Mouse (Mus musculus) megakaryocyte, embryonic 14.5 days (primary cell): ENCODE measurements around the gene Mmel1. TPM values are rescaled to one million over a fixed set of nuclear protein-coding genes. Genes with fewer than 3 reads are reported as not detected.
A peak's percentile ranks its signal among the peaks of the same experiment; 100 is the strongest.

Experiments used
- H3K27me3 ChIP-seq: replicated peaks from 2 replicates; pipeline ENCODE3; 2012; ENCODE audit warnings: inconsistent platforms
- H3K36me3 ChIP-seq: replicated peaks from 2 replicates; pipeline ENCODE3; 2012; ENCODE audit warnings: low read length, inconsistent platforms, mixed read lengths
- H3K4me1 ChIP-seq: 2 replicates; pipeline ENCODE4 v1.6.1; 2012; ENCODE audit warnings: inconsistent platforms
- H3K4me3 ChIP-seq: replicated peaks from 2 replicates; pipeline ENCODE3; 2012; ENCODE audit warnings: moderate library complexity, mild to moderate bottlenecking, inconsistent platforms
- H3K9me3 ChIP-seq: 2 replicates; pipeline ENCODE4 v1.6.1; 2012; ENCODE audit warnings: inconsistent platforms
- FLI1 ChIP-seq: IDR thresholded peaks from 2 replicates; pipeline ENCODE4 v1.6.1; 2012; ENCODE audit warnings: low read length, inconsistent platforms, mixed read lengths
- GATA1 ChIP-seq: IDR thresholded peaks from 3 replicates; pipeline ENCODE4 v1.6.1; 2012; ENCODE audit warnings: mixed read lengths, low read length, inconsistent platforms, borderline replicate concordance
- polyA plus RNA-seq: library from polyadenylated mRNA; stranded (reverse); fragments of >175 nt; gene quantifications from 2 replicates; pipeline ENCODE4 v1.2.3, GENCODE M21; 2012; ENCODE audit warnings: low replicate concordance; ENCODE audit not compliant: insufficient read depth

The Mmel1 gene
- polyA plus RNA-seq, 1 experiment, result 1.2 TPM

- Histone ChIP-seq H3K9me3 (no peaks in the 10 kb centered on the region; the same call in 1 of the 2 replicates), H3K4me1 (peaks cover 31% of the 10 kb centered on the region), H3K27me3 (peaks cover 11% of the 10 kb centered on the region), H3K36me3 (peaks cover 16% of the 10 kb centered on the region), H3K4me3 (no peak overlapping the region)
- TF ChIP-seq FLI1 (no peak), GATA1 (no peak)
These were observed 45.3 kb downstream of the Mmel1 start for GRCm38 (mm10) chr4:154914707-154915106.

- Histone ChIP-seq H3K9me3 (no peaks in the 10 kb centered on the region; the same call in 1 of the 2 replicates), H3K27me3 (peaks cover 11% of the 10 kb centered on the region), H3K36me3 (peaks cover 16% of the 10 kb centered on the region), H3K4me3 (no peak overlapping the region), H3K4me1 (peaks cover 30% of the 10 kb centered on the region)
- TF ChIP-seq GATA1 (no peak), FLI1 (no peak)
These were observed 45.9 kb downstream of the Mmel1 start for GRCm38 (mm10) chr4:154915286-154915685.

- no peaks in the 10 kb centered on the region; the same call in 1 of the 2 replicates for H3K9me3 ChIP-seq
- peaks cover 16% of the 10 kb centered on the region for H3K4me1 ChIP-seq
- TF ChIP-seq GATA1 (no peak), FLI1 (no peak)
- peaks cover 11% of the 10 kb centered on the region for H3K27me3 ChIP-seq
- H3K4me3 ChIP-seq, result no peak overlapping the region
- H3K36me3 ChIP-seq, result peaks cover 19% of the 10 kb centered on the region
These were observed 47.3 kb downstream of the Mmel1 start for GRCm38 (mm10) chr4:154916662-154917061.

GRCm38 (mm10) chr4:154922291-154922690, 52.9 kb downstream of the Mmel1 start:
- Histone ChIP-seq H3K9me3 (peaks cover 13% of the 10 kb centered on the region), H3K36me3 (peaks cover 61% of the 10 kb centered on the region), H3K4me3 (no peak overlapping the region), H3K4me1 (peaks cover 20% of the 10 kb centered on the region), H3K27me3 (peaks cover 2% of the 10 kb centered on the region)
- TF ChIP-seq GATA1, result no peak
- TF ChIP-seq FLI1, result no peak

- Histone ChIP-seq H3K27me3 (peaks cover 2% of the 10 kb centered on the region), H3K4me1 (peaks cover 27% of the 10 kb centered on the region), H3K9me3 (peaks cover 13% of the 10 kb centered on the region), H3K4me3 (no peak overlapping the region), H3K36me3 (peaks cover 55% of the 10 kb centered on the region)
- TF ChIP-seq FLI1 (no peak), GATA1 (no peak)
These were observed 53.5 kb downstream of the Mmel1 start for GRCm38 (mm10) chr4:154922931-154923330.

DNA sequence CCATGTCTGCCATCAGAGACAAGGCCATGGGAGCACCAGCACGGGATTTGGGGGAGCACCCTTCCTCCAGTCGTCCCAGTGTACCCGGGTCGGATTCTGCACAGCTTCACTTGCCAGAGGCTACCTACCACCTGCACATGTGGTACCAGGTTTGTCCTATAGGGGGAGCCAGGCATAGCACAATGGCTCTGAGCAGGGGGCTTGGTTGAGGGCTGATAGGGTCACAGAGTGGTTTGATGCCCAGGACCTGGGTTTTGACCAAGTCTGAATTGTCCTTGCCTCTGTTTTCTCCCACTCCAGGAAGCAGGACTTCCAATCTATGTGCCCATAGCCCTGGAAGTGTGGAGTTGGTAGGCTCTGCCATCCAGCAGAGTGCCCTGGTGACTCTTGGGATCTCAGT, 56.0 kb downstream of the Mmel1 start:
- peaks cover 49% of the 10 kb centered on the region for H3K36me3 ChIP-seq
- no peak overlapping the region for H3K4me3 ChIP-seq
- H3K9me3 ChIP-seq, result peaks cover 13% of the 10 kb centered on the region
- peaks cover 2% of the 10 kb centered on the region for H3K27me3 ChIP-seq
- H3K4me1 ChIP-seq, result peaks cover 50% of the 10 kb centered on the region
- TF ChIP-seq FLI1 (no peak), GATA1 (no peak)

- H3K9me3 ChIP-seq, result peaks cover 13% of the 10 kb centered on the region
- H3K36me3 ChIP-seq, result peaks cover 42% of the 10 kb centered on the region
- TF ChIP-seq GATA1, result no peak
- no peak for TF ChIP-seq FLI1
- peak overlapping the region; percentile 90 for H3K4me3 ChIP-seq
- peaks cover 50% of the 10 kb centered on the region for H3K4me1 ChIP-seq
- peaks cover 3% of the 10 kb centered on the region for H3K27me3 ChIP-seq
These were observed 57.8 kb downstream of the Mmel1 start for GRCm38 (mm10) chr4:154926969-154927898.

GRCm38 (mm10) chr4:154927899-154928337, 58.5 kb downstream of the Mmel1 start:
- H3K4me1 ChIP-seq, result peaks cover 50% of the 10 kb centered on the region
- TF ChIP-seq GATA1, result no peak
- TF ChIP-seq FLI1, result no peak
- H3K4me3 ChIP-seq, result peak overlapping the region; percentile 90
- peaks cover 10% of the 10 kb centered on the region for H3K27me3 ChIP-seq
- peaks cover 35% of the 10 kb centered on the region for H3K36me3 ChIP-seq
- peaks cover 13% of the 10 kb centered on the region for H3K9me3 ChIP-seq

DNA sequence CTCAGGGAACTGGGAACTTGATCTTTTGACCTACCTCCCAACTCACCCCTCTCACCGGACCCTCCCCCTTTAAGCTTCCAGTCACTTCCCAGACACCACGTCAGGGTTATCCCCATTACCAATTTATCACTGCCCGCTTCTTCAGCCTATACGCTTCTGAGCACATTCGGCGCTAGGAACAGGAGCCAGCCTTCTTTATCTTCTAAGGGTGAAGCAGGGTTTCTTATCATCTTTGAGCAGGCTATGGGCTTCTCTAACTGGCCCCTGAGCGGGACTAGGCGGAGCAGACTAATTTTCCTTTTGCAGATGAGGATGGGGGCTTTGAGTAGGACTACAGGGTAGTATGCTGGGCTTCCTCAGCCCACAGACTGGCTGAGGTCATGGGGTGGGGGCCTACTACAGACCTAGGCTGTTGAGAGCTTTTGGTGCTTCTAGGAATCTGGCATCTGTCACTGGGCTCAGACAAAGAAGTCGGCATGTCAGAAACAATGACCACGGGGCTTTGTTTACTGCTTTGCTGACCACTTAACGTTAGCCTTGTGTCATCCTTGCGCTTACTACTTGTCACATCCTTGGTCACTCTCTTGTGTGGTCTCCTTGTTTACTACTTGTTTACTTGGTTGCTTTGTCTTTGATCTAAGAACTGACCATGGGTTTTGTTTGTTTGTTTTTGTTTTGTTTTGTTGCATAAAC, 59.2 kb downstream of the Mmel1 start, which contains the start of gene Tnfrsf14:
Tnfrsf14 (minus strand) TSS at position 169 of the 693 bp plus-strand sequence.
- Histone ChIP-seq H3K27me3 (peaks cover 15% of the 10 kb centered on the region), H3K4me1 (peaks cover 50% of the 10 kb centered on the region), H3K9me3 (peaks cover 11% of the 10 kb centered on the region), H3K4me3 (peak within 1 kb of the TSS; percentile 90), H3K36me3 (peaks cover 29% of the 10 kb centered on the region)
- no peak for TF ChIP-seq GATA1
- TF ChIP-seq FLI1, result no peak

DNA sequence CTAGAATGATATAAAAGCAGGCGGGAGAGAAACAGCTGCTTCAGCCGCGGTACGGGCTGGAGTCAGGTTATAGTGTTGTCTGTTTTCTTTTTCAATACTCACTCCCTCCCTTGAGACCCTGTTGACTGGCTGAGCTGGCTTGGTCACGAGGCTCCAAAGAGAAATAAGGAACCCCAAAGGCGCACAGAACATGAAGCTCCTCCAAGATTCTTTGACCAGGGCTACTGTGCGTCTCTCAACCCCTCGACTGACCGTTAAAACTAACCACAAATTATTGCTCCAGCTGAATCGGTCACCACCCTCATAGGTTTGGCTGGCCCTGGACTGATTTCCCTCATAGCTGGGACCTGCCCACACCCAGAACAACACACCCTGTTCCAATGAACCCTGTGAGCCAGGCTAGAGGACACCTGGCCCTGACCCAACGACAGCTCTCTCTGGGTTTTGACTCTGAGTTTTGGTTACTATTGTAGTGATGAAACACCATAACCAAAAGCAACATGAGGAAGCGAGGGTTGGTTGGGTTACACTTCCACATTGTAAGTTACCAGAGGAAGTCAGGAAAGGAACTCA, 59.8 kb downstream of the Mmel1 start:
- Histone ChIP-seq H3K27me3 (peaks cover 21% of the 10 kb centered on the region), H3K36me3 (peaks cover 22% of the 10 kb centered on the region), H3K4me1 (peaks cover 54% of the 10 kb centered on the region), H3K9me3 (peaks cover 5% of the 10 kb centered on the region), H3K4me3 (no peak overlapping the region)
- TF ChIP-seq GATA1 (no peak), FLI1 (no peak)
